27 mouse cellular contexts compared by ENCODE assay signal in the genomic region with DNA sequence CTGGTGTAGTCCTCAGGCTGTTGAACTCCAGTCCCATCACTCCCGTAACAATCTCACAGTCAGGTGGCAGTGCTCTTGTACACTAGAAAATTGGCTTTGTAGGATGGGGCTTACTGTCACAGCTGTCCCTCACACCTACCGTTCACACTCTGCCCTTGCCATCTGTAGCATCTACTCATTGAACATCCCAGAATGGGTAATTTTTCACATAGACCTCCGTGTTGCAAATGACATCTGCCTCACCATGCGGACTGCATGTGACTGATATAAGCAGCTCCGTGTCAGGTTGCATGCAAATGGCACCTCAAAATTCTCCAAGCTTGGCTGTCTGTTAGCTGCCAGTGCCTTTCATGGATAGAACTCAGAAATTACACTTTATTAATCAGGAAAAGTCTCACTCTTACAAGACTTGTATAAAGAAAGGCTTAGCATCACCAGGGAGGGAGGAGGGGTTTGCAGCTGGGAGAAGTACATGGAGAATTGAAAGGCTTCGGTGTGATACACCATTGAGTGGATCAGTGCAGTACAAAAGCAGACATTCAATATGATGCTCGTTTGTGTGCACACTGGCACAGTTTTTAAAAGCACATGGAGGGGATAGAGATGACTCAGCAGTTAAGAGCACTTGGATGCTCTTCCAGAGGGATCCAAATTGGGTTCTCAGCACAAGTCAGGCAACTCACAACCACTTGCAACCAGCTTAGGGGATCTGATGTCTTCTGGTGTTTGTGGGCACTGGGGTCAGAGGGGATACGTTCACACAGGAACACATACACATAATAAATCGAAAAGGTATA. TPM values are rescaled to one million over a fixed set of nuclear protein-coding genes. Genes with fewer than 3 reads are reported as not detected.
A peak's percentile ranks its signal among the peaks of the same experiment; 100 is the strongest.
DNase-seq lines count a peak whose midpoint lies in the region; ATAC-seq lines count a peak whose summit lies in the region.
"Had no signal": no experiment of that assay in that cellular context is flagged by ENCODE, and none has a peak within 500 bp of the region (broad histone marks: within the 10 kb centered on the region; RNA-seq: fewer than 3 reads in every experiment).

No protein-coding gene starts in this region.

- DNase-seq in liver, embryonic 11.5 days (ENCODE audit: low spot score): no peak
- peak; percentile 41 to 75 for DNase-seq in layer of hippocampus, postnatal 14 days (ENCODE audit: low spot score in 2 of 2)
- DNase-seq in urinary bladder, postnatal 14 days (ENCODE audit: low spot score): no peak
- no peak for DNase-seq in adrenal gland, postnatal 10 days
- DNase-seq: adrenal gland, adult 2 months; cerebellum, adult 9-11 months; gastrocnemius, postnatal 25 days; heart, adult 18-20 months; heart, postnatal 14 days; kidney, postnatal 25 days; thymus, adult 18-20 months; thymus, postnatal 36 days had no signal

- H3K27me3 ChIP-seq in forebrain, embryonic 13.5 days: no peaks in the 10 kb centered on the region
- no peaks in the 10 kb centered on the region for H3K27me3 ChIP-seq in forebrain, embryonic 12.5 days
- no peaks in the 10 kb centered on the region for H3K27me3 ChIP-seq in liver, embryonic 12.5 days (replicated peaks)
- no peaks in the 10 kb centered on the region for H3K27me3 ChIP-seq in liver, embryonic 11.5 days (replicated peaks; ENCODE audit: control insufficient read depth, insufficient read depth, low read length)
- H3K27me3 ChIP-seq in forebrain, embryonic 16.5 days (replicated peaks; ENCODE audit: control insufficient read depth, insufficient read depth, low read length): no peaks in the 10 kb centered on the region
- H3K27me3 ChIP-seq: embryonic facial prominence, embryonic 15.5 days; heart, embryonic 13.5 days; limb, embryonic 13.5 days; liver, embryonic 15.5 days; stomach, embryonic 15.5 days had no signal

- no peak overlapping the region for H3K4me2 ChIP-seq in forebrain, embryonic 13.5 days
- no peak overlapping the region for H3K4me2 ChIP-seq in forebrain, embryonic 12.5 days
- no peak overlapping the region for H3K4me2 ChIP-seq in liver, embryonic 12.5 days
- no peak overlapping the region for H3K4me2 ChIP-seq in liver, embryonic 11.5 days
- no peak overlapping the region for H3K4me2 ChIP-seq in forebrain, embryonic 16.5 days (ENCODE audit: low read length)
- H3K4me2 ChIP-seq: embryonic facial prominence, embryonic 15.5 days; heart, embryonic 13.5 days; limb, embryonic 13.5 days; liver, embryonic 15.5 days; stomach, embryonic 15.5 days had no signal

- H3K4me1 ChIP-seq in forebrain, embryonic 13.5 days: peaks cover 6% of the 10 kb centered on the region; the same call in 1 of the 2 replicates
- no peaks in the 10 kb centered on the region for H3K4me1 ChIP-seq in forebrain, embryonic 12.5 days
- peaks cover 18% of the 10 kb centered on the region for H3K4me1 ChIP-seq in liver, embryonic 12.5 days
- no peaks in the 10 kb centered on the region for H3K4me1 ChIP-seq in liver, embryonic 11.5 days (replicated peaks; ENCODE audit: control insufficient read depth, insufficient read depth, low read length)
- peaks cover 5% of the 10 kb centered on the region; the same call in 1 of the 2 replicates for H3K4me1 ChIP-seq in forebrain, embryonic 16.5 days (replicated peaks; ENCODE audit: control insufficient read depth, insufficient read depth, low read length)
- H3K4me1 ChIP-seq: embryonic facial prominence, embryonic 15.5 days; heart, embryonic 13.5 days; stomach, embryonic 15.5 days had no signal

- H3K4me3 ChIP-seq in forebrain, embryonic 13.5 days: no peak overlapping the region
- H3K4me3 ChIP-seq in forebrain, embryonic 12.5 days (replicated peaks): no peak overlapping the region
- H3K4me3 ChIP-seq in liver, embryonic 12.5 days: no peak overlapping the region
- H3K4me3 ChIP-seq in liver, embryonic 11.5 days (ENCODE audit: low read depth, low read length): no peak overlapping the region
- no peak overlapping the region for H3K4me3 ChIP-seq in forebrain, embryonic 16.5 days (replicated peaks; ENCODE audit: low read length)
- H3K4me3 ChIP-seq: embryonic facial prominence, embryonic 15.5 days; heart, embryonic 13.5 days; limb, embryonic 13.5 days; liver, embryonic 15.5 days; midbrain, embryonic 10.5 days; myocyte; stomach, embryonic 15.5 days had no signal

- peaks cover 15% of the 10 kb centered on the region for H3K36me3 ChIP-seq in forebrain, embryonic 13.5 days (ENCODE audit: poor library complexity, severe bottlenecking)
- H3K36me3 ChIP-seq in forebrain, embryonic 12.5 days (replicated peaks): peaks cover 23% of the 10 kb centered on the region
- H3K36me3 ChIP-seq in liver, embryonic 12.5 days: peaks cover 22% of the 10 kb centered on the region
- H3K36me3 ChIP-seq in liver, embryonic 11.5 days (ENCODE audit: control insufficient read depth, insufficient read depth, low read length): peaks cover 7% of the 10 kb centered on the region; the same call in 1 of the 2 replicates
- H3K36me3 ChIP-seq in forebrain, embryonic 16.5 days (ENCODE audit: control insufficient read depth, insufficient read depth): no peaks in the 10 kb centered on the region

- ATAC-seq in forebrain, embryonic 13.5 days: peak; percentile 83
- no peak for ATAC-seq in forebrain, embryonic 12.5 days (ENCODE audit: low FRiP score)
- no peak for ATAC-seq in liver, embryonic 12.5 days
- ATAC-seq in liver, embryonic 11.5 days (replicated peaks; ENCODE audit: low FRiP score): no peak
- peak; percentile 58 for ATAC-seq in forebrain, embryonic 16.5 days
- ATAC-seq: intestine, postnatal 0 days; lung, postnatal 0 days; midbrain, embryonic 16.5 days had no signal

- no peaks in the 10 kb centered on the region for H3K9me3 ChIP-seq in forebrain, embryonic 13.5 days (replicated peaks)
- H3K9me3 ChIP-seq in forebrain, embryonic 12.5 days: no peaks in the 10 kb centered on the region
- no peaks in the 10 kb centered on the region for H3K9me3 ChIP-seq in liver, embryonic 12.5 days (replicated peaks)
- no peaks in the 10 kb centered on the region for H3K9me3 ChIP-seq in liver, embryonic 11.5 days (ENCODE audit: control insufficient read depth, low read length)
- H3K9me3 ChIP-seq in forebrain, embryonic 16.5 days (ENCODE audit: control insufficient read depth, low read length): no peaks in the 10 kb centered on the region
- H3K9me3 ChIP-seq: embryonic facial prominence, embryonic 15.5 days; G1E; heart, embryonic 13.5 days; limb, embryonic 13.5 days; liver, embryonic 15.5 days; midbrain, embryonic 10.5 days; stomach, embryonic 15.5 days had no signal

- WGBS in forebrain, embryonic 13.5 days: 69% methylated on average over 9 of the region's 9 CpGs
- WGBS in forebrain, embryonic 12.5 days: 79% methylated on average over 9 of the region's 9 CpGs
- 78% methylated on average over 9 of the region's 9 CpGs for WGBS in liver, embryonic 12.5 days (ENCODE audit: insufficient replicate concordance)
- 83% methylated on average over 9 of the region's 9 CpGs for WGBS in liver, embryonic 11.5 days
- 60% methylated on average over 9 of the region's 9 CpGs for WGBS in forebrain, embryonic 16.5 days

- no peak overlapping the region for H3K27ac ChIP-seq in forebrain, embryonic 13.5 days
- H3K27ac ChIP-seq in forebrain, embryonic 12.5 days: no peak overlapping the region
- H3K27ac ChIP-seq in liver, embryonic 12.5 days: 0 out of 2 replicates have a peak overlapping the region, but pooled peaks have one; percentile 39
- H3K27ac ChIP-seq in liver, embryonic 11.5 days (ENCODE audit: low read depth, low read length): no peak overlapping the region
- no peak overlapping the region for H3K27ac ChIP-seq in forebrain, embryonic 16.5 days (ENCODE audit: low read length)
- H3K27ac ChIP-seq: embryonic facial prominence, embryonic 15.5 days; heart, embryonic 13.5 days; limb, embryonic 13.5 days; liver, embryonic 15.5 days; midbrain, embryonic 10.5 days; stomach, embryonic 15.5 days had no signal

- H3K9ac ChIP-seq in forebrain, embryonic 13.5 days: no peak overlapping the region
- no peak overlapping the region for H3K9ac ChIP-seq in forebrain, embryonic 12.5 days
- no peak overlapping the region for H3K9ac ChIP-seq in liver, embryonic 12.5 days
- H3K9ac ChIP-seq in liver, embryonic 11.5 days (ENCODE audit: low read depth, low read length): no peak overlapping the region
- no peak overlapping the region for H3K9ac ChIP-seq in forebrain, embryonic 16.5 days (replicated peaks; ENCODE audit: low read depth, low read length)
- H3K9ac ChIP-seq: embryonic facial prominence, embryonic 15.5 days; heart, embryonic 13.5 days; limb, embryonic 13.5 days; liver, embryonic 15.5 days; stomach, embryonic 15.5 days had no signal

RNA-seq across cellular contexts. Expression of a gene that starts 28.1 kb away (rescaled TPM):
- polyA plus RNA-seq in forebrain, embryonic 13.5 days (2015; fragmentation: Nextera tagmentation; extraction: Ambion mirVana): 66.5 and 72.1 TPM in 2 replicates
- 94.4 and 104 TPM in 2 replicates for polyA plus RNA-seq in forebrain, embryonic 12.5 days (2016; fragmentation: Nextera tagmentation; extraction: Ambion mirVana)
- 45.1 and 49.6 TPM in 2 replicates for polyA plus RNA-seq in liver, embryonic 12.5 days (2016; fragmentation: Nextera tagmentation; extraction: Ambion mirVana)
- 84.7 and 88.8 TPM in 2 replicates for polyA plus RNA-seq in liver, embryonic 11.5 days (2014; fragmentation: Nextera tagmentation; extraction: Ambion mirVana)
- 59.8 and 62.1 TPM in 2 replicates for polyA plus RNA-seq in forebrain, embryonic 16.5 days (2015; fragmentation: Nextera tagmentation; extraction: Ambion mirVana)
- total RNA-seq in layer of hippocampus, postnatal 14 days (2021): 10 to 100 TPM; 69.2 to 71.0 TPM
- 10 to 100 TPM; 69.9 to 75.9 TPM for total RNA-seq in adrenal gland, postnatal 10 days (2021)

RNA-seq across cellular contexts. Expression of a gene that starts 41.4 kb away (rescaled TPM):
- polyA plus RNA-seq in forebrain, embryonic 13.5 days (2015; fragmentation: Nextera tagmentation; extraction: Ambion mirVana): 0.72 and 0.89 TPM in 2 replicates
- polyA plus RNA-seq in forebrain, embryonic 12.5 days (2016; fragmentation: Nextera tagmentation; extraction: Ambion mirVana): 0.37 and 0.56 TPM in 2 replicates
- polyA plus RNA-seq in liver, embryonic 12.5 days (2016; fragmentation: Nextera tagmentation; extraction: Ambion mirVana): 13.7 and 14.6 TPM in 2 replicates
- polyA plus RNA-seq in liver, embryonic 11.5 days (2014; fragmentation: Nextera tagmentation; extraction: Ambion mirVana): 21.2 and 21.6 TPM in 2 replicates
- 2.2 and 2.9 TPM in 2 replicates for polyA plus RNA-seq in forebrain, embryonic 16.5 days (2015; fragmentation: Nextera tagmentation; extraction: Ambion mirVana)
- 1 to 10 TPM; 1.1 to 2.4 TPM for total RNA-seq in layer of hippocampus, postnatal 14 days (2021)
- total RNA-seq in adrenal gland, postnatal 10 days (2021): 1 to 10 TPM; 6.9 to 7.0 TPM

RNA-seq across cellular contexts. Expression of a gene that starts 49.4 kb away (rescaled TPM):
- 4.5 and 4.9 TPM in 2 replicates for polyA plus RNA-seq in forebrain, embryonic 13.5 days (2015; fragmentation: Nextera tagmentation; extraction: Ambion mirVana)
- 4.5 TPM in 2 replicates for polyA plus RNA-seq in forebrain, embryonic 12.5 days (2016; fragmentation: Nextera tagmentation; extraction: Ambion mirVana)
- 3.0 and 4.3 TPM in 2 replicates for polyA plus RNA-seq in liver, embryonic 12.5 days (2016; fragmentation: Nextera tagmentation; extraction: Ambion mirVana)
- polyA plus RNA-seq in liver, embryonic 11.5 days (2014; fragmentation: Nextera tagmentation; extraction: Ambion mirVana): 4.6 and 4.8 TPM in 2 replicates
- 2.6 and 2.9 TPM in 2 replicates for polyA plus RNA-seq in forebrain, embryonic 16.5 days (2015; fragmentation: Nextera tagmentation; extraction: Ambion mirVana)
- total RNA-seq in layer of hippocampus, postnatal 14 days (2021): 10 to 100 TPM; 10.7 to 11.2 TPM
- total RNA-seq in adrenal gland, postnatal 10 days (2021): 10 to 100 TPM; 18.8 to 19.7 TPM

RNA-seq across cellular contexts. Expression of a gene that starts 49.5 kb away (rescaled TPM):
- polyA plus RNA-seq in forebrain, embryonic 13.5 days (2015; fragmentation: Nextera tagmentation; extraction: Ambion mirVana): 30.2 and 33.9 TPM in 2 replicates
- polyA plus RNA-seq in forebrain, embryonic 12.5 days (2016; fragmentation: Nextera tagmentation; extraction: Ambion mirVana): 46.5 and 50.3 TPM in 2 replicates
- polyA plus RNA-seq in liver, embryonic 12.5 days (2016; fragmentation: Nextera tagmentation; extraction: Ambion mirVana): 58.1 and 58.9 TPM in 2 replicates
- polyA plus RNA-seq in liver, embryonic 11.5 days (2014; fragmentation: Nextera tagmentation; extraction: Ambion mirVana): 65.7 and 68.8 TPM in 2 replicates
- 16.1 and 17.2 TPM in 2 replicates for polyA plus RNA-seq in forebrain, embryonic 16.5 days (2015; fragmentation: Nextera tagmentation; extraction: Ambion mirVana)
- total RNA-seq in layer of hippocampus, postnatal 14 days (2021): 1 to 10 TPM; 5.2 to 6.9 TPM
- 10 to 100 TPM in 1 of 2 experiments, 1 to 10 TPM in 1; 6.9 to 10.0 TPM for total RNA-seq in adrenal gland, postnatal 10 days (2021)

Comparison
In these comparisons a context has a peak if more than half of its experiments do, and no peak if none do; other contexts are left out.
1. ATAC-seq: peak in forebrain, embryonic 13.5 days (single experiment) and forebrain, embryonic 16.5 days (single experiment); none in forebrain, embryonic 12.5 days (single experiment), liver, embryonic 12.5 days (single experiment) and liver, embryonic 11.5 days (single experiment).
2. DNase-seq: peak in layer of hippocampus, postnatal 14 days (2 of 2); none in liver, embryonic 11.5 days (single experiment), urinary bladder, postnatal 14 days (single experiment) and adrenal gland, postnatal 10 days (single experiment).